Mouse (Mus musculus) urinary bladder, postnatal 25 days (tissue): ENCODE results near the gene Bean1.
"Not testable (repeated sequence)": the region's sequence is repeated elsewhere in the genome, so short reads cannot be mapped to it uniquely, and the experiment has no call there.

ENCODE experiments used
- DNase-seq: peaks from one replicate; pipeline ENCODE4 v3.0.0; 2022; ENCODE audit warnings: low spot score

Bean1 gene

DNA sequence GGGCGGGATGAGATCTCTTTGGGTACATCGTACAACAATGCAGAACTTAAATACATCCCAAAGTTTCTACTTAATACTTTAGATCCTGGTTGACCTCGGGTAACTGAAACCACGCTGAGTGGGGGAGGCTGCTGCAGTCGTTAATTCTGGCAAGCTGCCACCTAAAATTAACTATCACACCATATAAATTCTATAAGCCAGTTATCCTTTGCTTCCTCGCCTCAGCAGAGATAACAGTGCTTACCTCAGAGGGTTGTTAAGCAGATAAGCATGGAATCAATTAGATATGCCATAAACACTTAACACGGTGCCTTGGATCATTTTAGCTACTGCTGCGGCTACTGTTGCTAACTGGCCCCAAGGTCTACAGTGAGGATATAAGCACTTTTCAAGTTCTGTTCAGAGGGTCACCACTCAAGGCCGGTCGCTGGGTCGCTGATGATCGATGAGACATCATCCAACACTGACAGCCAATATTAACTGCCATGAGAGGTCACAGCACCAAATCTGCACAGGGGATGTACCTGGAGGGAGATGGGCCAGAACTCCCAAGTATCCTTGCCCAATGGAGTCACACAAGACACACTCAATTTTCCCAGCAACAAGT, 71.9 kb downstream of the Bean1 start:
- DNase-seq: no peak

DNA sequence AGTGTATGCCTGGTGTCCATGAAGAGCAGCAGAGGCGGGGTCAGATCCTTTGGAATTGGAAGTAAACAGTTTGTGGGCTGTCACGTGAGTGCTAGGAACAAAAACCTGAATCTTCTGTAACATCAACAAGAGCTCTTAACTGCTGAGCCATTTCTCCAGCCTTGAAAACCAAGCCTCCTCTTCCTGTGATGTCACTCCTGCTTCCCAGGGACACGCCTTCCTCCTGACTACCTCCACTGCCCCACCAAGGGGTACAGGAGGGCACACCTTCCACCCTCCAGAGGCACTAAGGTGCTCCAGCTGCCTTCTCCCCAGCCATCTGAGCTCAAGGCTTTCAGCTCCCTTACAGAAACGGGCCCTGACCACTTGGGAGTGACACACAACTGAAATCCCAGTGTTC, 76.4 kb downstream of the Bean1 start:
- no peak for DNase-seq

DNA sequence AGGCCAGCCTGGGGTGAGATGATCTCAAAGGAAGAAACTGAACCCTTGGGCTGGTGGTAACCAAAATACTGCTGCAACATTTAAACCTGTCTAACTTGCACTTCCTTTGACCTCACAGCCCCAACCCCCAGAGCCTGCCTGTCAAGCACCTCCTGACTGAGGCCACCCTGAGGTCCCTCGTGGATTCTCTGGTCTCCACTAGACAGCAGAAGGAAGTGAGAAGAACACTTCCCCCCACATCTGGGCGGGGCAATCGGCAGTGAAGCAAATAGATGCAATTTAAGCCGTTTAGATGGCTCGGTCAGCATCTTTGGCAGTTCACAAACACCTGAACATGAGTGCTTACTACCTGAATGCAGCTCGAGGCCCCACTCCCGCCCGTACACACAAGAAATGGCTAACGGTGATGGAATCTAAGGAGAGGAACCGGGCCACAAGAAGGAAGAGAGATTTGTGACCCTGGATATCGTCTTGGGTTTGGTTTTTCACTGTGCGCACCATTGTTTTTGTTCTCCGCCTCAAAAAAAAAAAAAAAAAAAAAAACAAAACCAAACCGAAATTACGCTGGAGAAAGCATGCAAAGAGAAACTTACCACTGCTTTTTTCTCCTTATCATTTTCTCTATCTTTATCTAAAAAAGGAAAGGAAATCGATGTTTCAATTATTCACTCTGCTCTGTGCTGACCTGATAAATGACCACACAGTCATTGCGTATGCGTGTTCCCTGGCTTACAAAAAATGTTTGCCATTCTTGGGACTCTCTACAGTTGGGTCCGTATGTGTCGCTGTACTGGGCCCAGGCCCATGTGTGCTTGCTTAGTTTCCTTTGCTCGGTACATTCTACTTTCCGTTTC, 77.0 kb downstream of the Bean1 start:
- no peak for DNase-seq

DNA sequence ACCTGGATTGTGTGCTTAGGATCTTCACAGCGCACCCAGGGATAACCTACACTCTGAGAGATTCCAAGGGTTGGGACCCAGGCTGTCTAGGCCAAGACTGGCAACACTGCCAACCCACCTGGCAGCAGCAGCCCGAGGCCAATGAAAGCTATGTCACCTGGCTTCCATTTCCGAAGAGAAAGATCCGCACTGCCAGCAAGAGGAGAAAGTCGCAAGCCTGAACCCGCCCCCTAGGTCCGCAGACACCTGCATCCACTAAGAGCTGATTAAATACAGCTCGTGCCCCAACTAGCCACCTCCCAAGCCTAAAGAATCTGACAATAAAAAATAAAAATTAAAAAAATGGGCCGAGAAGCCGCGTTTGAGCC, 77.7 kb downstream of the Bean1 start:
- peak; percentile 15 for DNase-seq

DNA sequence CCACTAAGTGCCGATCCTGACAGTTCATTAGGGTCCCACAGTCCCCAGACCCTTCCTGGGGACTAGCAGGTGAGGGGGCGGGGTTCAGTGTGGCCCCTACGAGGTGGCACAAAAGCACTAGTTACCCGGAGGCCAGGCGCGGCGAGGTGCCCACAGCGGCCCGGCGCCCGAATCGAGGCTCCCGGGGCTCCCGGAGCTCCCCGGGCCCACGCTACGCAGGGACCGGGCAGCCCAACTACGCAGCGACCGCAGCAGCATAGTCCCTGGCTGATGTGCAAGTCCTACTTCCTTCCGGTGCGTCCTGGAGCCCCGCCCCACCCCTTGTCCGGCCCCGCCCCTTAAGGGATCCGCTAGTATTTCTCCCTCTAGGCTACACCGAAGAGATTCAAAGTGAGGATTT, 78.0 kb downstream of the Bean1 start, which contains the start of gene Tk2:
Gene Tk2, minus strand, starts transcription at position 283 of the 400 bp plus-strand sequence.
- DNase-seq: peak; percentile 62

DNA sequence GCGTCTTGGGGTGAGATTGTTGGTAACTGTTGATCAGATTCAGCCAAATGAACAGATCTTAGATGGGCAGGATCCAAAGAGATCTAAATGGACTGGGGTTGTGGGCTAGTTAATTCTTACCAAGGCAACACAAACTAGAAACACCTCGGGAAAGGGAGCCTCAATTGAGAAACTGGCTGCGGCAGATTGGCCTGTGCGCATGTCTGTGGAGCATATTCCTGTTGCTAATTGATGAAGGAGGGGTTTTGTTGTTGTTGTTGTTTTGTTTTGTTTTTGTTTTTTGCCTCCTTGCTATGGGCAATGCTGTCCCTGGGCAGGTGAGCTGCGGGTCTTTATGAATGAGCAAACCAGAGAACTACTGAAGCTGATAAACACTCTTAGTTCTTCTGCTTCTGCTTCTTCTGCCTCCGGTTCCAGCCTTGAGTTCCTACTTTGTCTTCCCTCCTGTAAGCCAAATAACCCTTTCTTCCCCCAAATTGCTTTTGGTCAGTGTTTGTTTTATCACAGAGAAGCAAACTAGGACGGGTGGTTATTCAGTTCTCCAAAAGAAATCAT, 79.3 kb downstream of the Bean1 start:
- no peak for DNase-seq

DNA sequence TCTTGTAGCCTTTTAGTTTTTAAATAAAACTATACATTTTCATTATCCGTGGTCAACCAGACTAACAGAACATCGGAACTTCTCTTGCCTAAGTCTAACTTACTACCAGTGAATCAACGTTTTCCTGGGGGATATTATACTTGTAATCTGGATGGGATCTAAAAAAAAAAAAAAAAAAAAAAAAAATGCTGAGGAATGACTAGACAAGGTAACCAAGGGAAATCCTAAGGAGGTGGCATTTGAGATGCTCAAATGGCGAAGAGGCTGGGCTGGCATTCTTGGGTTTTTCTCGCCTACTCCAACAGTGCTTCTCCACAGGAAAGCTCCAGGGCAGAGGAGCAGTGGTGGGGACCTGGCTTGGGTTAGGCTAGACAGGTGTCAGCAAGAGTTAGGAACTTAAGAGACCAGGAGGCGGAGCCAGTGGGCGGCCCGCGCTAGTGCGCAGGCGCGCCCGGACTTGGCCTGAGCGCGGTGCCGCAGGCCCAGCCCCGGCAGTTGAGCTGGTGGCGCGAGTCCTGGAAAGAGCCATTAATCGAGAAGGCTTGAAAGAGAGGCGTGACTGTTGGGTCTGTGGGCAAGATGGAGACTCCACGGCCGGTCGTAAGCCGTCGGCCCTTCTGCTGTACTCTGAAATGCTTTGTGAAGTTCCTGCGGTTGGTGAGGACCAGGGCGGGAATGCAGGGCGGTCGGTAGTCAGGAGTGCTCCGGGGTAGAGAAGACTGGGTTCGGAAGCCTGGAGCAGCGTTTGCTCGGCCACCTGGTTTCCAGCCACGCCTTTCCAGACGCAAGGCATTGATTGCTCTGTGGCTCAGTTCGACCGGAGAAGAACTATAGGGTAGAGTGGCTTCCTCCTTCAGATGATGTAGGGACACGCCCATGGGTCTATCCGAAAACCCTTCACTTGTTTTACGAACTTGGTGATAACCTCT, 80.5 kb downstream of the Bean1 start, which contains the start of gene Cklf:
Gene Cklf, plus strand, starts transcription at position 423 of the 929 bp plus-strand sequence.
- DNase-seq: peak; percentile 83

DNA sequence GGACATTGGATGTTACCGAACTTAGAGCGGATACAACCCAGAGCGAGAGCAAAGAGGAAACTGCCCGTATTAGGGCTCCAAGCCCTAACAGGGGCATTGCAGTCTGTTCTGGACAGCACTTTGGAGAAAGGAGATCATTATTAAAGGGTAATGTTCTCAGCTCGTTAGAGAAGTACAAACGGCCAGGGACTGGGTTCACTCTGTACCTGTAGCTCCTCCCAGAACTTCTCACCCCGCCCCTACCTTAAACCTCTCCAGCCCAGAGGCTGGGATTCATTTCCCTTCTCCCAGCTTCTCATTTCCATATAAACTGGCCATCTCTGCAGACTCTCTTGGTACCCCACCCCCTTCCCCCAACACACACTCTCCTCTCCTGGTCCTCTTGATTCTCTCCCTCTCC, 81.2 kb downstream of the Bean1 start:
- no peak for DNase-seq

DNA sequence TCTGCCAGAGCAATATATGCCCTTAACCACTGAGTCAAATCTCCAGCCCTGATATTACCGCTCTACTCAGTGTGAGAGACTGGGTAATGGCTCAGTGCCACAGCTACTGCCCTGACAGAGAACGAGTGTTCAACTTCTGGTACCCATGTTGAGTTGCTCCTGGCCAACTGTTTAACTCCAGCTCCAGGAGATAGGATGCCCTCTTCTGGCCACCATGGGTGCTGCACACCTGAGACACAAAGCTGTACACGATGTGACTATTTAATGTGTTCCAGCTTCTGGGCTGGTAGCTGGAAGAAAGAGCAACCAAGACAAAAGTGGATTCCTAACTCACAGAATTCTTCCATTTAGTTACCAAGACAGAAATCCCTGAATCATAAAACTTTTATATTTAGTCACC, 82.8 kb downstream of the Bean1 start:
- no peak for DNase-seq

DNA sequence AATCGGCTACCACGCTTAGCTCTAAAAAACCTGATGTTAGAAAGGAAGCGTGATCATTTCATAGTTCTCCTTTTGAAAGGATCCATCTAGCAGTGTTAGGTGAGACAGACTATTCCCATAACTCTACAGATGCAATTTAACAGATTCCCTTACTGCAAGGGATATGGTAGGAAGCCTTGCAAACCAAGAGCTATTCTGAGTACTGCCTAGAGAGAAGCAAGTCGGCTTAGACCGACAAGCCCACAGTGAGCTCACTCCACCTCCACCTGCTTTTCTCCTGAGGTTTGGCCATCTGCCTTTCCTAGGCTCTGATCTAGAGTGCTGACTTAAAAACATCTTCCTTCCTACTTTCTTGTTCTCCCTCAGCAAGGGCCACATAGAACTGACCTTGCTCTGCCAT, 91.6 kb downstream of the Bean1 start:
- not testable (repeated sequence) for DNase-seq

GRCm38 (mm10) chr8:104264271-104264935, 94.2 kb downstream of the Bean1 start:
- DNase-seq: not testable (repeated sequence)

- DNase-seq: no peak
These were observed 98.1 kb downstream of the Bean1 start for GRCm38 (mm10) chr8:104268368-104268767.
